Mouse (Mus musculus) G1E (cell line): ENCODE measurements around the gene Gm9833.

Experiments used
- CTCF ChIP-seq: IDR thresholded peaks from 2 replicates; pipeline ENCODE4 v1.5.1; 2012; ENCODE audit warnings: low read depth, low read length, inconsistent platforms, mixed read lengths
- GATA1 ChIP-seq: IDR thresholded peaks from 2 replicates; pipeline ENCODE4 v1.6.1; 2012; ENCODE audit warnings: borderline replicate concordance, low read length, inconsistent platforms, mixed read lengths
- GATA2 ChIP-seq: IDR thresholded peaks from 2 replicates; pipeline ENCODE4 v1.6.1; 2012; ENCODE audit warnings: low read depth, low read length, inconsistent platforms, borderline replicate concordance
- POLR2AphosphoS5 ChIP-seq: IDR thresholded peaks from 2 replicates; pipeline ENCODE4 v1.6.1; 2012; ENCODE audit warnings: low read depth, low read length, inconsistent platforms; ENCODE audit not compliant: insufficient replicate concordance
- TAL1 ChIP-seq: conservative IDR thresholded peaks from 2 replicates; pipeline ENCODE4 v1.6.1; 2012; ENCODE audit warnings: low read depth, low read length, inconsistent platforms, mixed read lengths

- TF ChIP-seq CTCF, result no peak
- no peak for TF ChIP-seq GATA1
- no peak for TF ChIP-seq POLR2AphosphoS5
- no peak for TF ChIP-seq TAL1
- no peak for TF ChIP-seq GATA2
These were observed 38.6 kb downstream of the Gm9833 start for GRCm38 (mm10) chr3:10126502-10126901.
